Comparison of ENCODE assay signal across 8 mouse cellular contexts in genomic region chr12:78906707-78907162, GRCm38 (mm10). TPM values are rescaled to one million over a fixed set of nuclear protein-coding genes. Genes with fewer than 3 reads are reported as not detected.
DNase-seq lines count a peak whose midpoint lies in the region; ATAC-seq and TF ChIP-seq lines count a peak whose summit lies in the region.

Plek2 (minus strand) TSS chr12:78906964.

- H3K27ac ChIP-seq in forebrain, embryonic 15.5 days (replicated peaks): no peak within 1 kb of the TSS
- H3K27ac ChIP-seq in intestine, embryonic 14.5 days (ENCODE audit: low read depth): no peak within 1 kb of the TSS
- peak within 1 kb of the TSS; percentile 75 for H3K27ac ChIP-seq in liver, embryonic 15.5 days (replicated peaks)
- no peak within 1 kb of the TSS for H3K27ac ChIP-seq in neural tube, embryonic 11.5 days (ENCODE audit: low read depth, low read length)
- no peak within 1 kb of the TSS for H3K27ac ChIP-seq in thymus, adult 2 months (ENCODE audit: control insufficient read depth, insufficient read depth, low read length)

- no peaks in the 10 kb centered on the region for H3K36me3 ChIP-seq in forebrain, embryonic 15.5 days
- H3K36me3 ChIP-seq in intestine, embryonic 14.5 days (ENCODE audit: control insufficient read depth, insufficient read depth, low read length): no peaks in the 10 kb centered on the region
- no peaks in the 10 kb centered on the region; the same call in none of the 2 replicates for H3K36me3 ChIP-seq in liver, embryonic 15.5 days (replicated peaks)
- H3K36me3 ChIP-seq in neural tube, embryonic 11.5 days (ENCODE audit: control insufficient read depth, insufficient read depth, low read length): no peaks in the 10 kb centered on the region
- H3K36me3 ChIP-seq in thymus, adult 2 months (ENCODE audit: control insufficient read depth, insufficient read depth, low read length): no peaks in the 10 kb centered on the region

- H3K9ac ChIP-seq in forebrain, embryonic 15.5 days (replicated peaks): peak within 1 kb of the TSS; percentile 40
- peak within 1 kb of the TSS; percentile 43; the same call in 1 of the 2 replicates for H3K9ac ChIP-seq in intestine, embryonic 14.5 days (ENCODE audit: low read length)
- peak within 1 kb of the TSS; percentile 83 for H3K9ac ChIP-seq in liver, embryonic 15.5 days
- H3K9ac ChIP-seq in neural tube, embryonic 11.5 days (ENCODE audit: low read length): peak within 1 kb of the TSS; percentile 38

- H3K4me2 ChIP-seq in forebrain, embryonic 15.5 days (replicated peaks): peak within 1 kb of the TSS; percentile 91
- peak within 1 kb of the TSS; percentile 82 for H3K4me2 ChIP-seq in intestine, embryonic 14.5 days (ENCODE audit: low read length)
- H3K4me2 ChIP-seq in liver, embryonic 15.5 days: peak within 1 kb of the TSS; percentile 83
- peak within 1 kb of the TSS; percentile 78 for H3K4me2 ChIP-seq in neural tube, embryonic 11.5 days (ENCODE audit: low read depth)

- peak; percentile 35; the same call in 1 of the 2 replicates for ATAC-seq in forebrain, embryonic 15.5 days (replicated peaks)
- peak; percentile 73 for ATAC-seq in intestine, embryonic 14.5 days (replicated peaks; ENCODE audit: low FRiP score, low TSS enrichment, low read depth)
- peak; percentile 41 for ATAC-seq in liver, embryonic 15.5 days (ENCODE audit: insufficient read depth)
- no peak for ATAC-seq in neural tube, embryonic 11.5 days (ENCODE audit: insufficient read depth, low FRiP score, low TSS enrichment)

- H3K4me1 ChIP-seq in forebrain, embryonic 15.5 days: peaks cover 12% of the 10 kb centered on the region
- H3K4me1 ChIP-seq in intestine, embryonic 14.5 days (replicated peaks; ENCODE audit: control insufficient read depth, insufficient read depth, low read length): peaks cover 9% of the 10 kb centered on the region; the same call in 1 of the 2 replicates
- peaks cover 65% of the 10 kb centered on the region for H3K4me1 ChIP-seq in liver, embryonic 15.5 days (replicated peaks)
- no peaks in the 10 kb centered on the region for H3K4me1 ChIP-seq in neural tube, embryonic 11.5 days (ENCODE audit: control insufficient read depth, insufficient read depth, low read length)
- peaks cover 8% of the 10 kb centered on the region for H3K4me1 ChIP-seq in thymus, adult 2 months (replicated peaks; ENCODE audit: control insufficient read depth, insufficient read depth, low read length)

- no peak for TF ChIP-seq POLR2A in thymus, adult 2 months (IDR thresholded peaks at IDR 0.05; ENCODE audit: control insufficient read depth, extremely low read depth, insufficient read depth, low read length, poor library complexity)

- peaks cover 49% of the 10 kb centered on the region for H3K27me3 ChIP-seq in forebrain, embryonic 15.5 days
- H3K27me3 ChIP-seq in intestine, embryonic 14.5 days (replicated peaks; ENCODE audit: control insufficient read depth, insufficient read depth, low read length): peaks cover 26% of the 10 kb centered on the region
- H3K27me3 ChIP-seq in liver, embryonic 15.5 days: 0 out of 2 replicates have a peak, but pooled peaks cover 29% of the 10 kb centered on the region
- H3K27me3 ChIP-seq in neural tube, embryonic 11.5 days (ENCODE audit: control insufficient read depth, insufficient read depth, low read length): peaks cover 21% of the 10 kb centered on the region
- H3K27me3 ChIP-seq in thymus, adult 2 months (ENCODE audit: control insufficient read depth, insufficient read depth, low read length): peaks cover 7% of the 10 kb centered on the region

- peak; percentile 76; the same call in 1 of the 2 replicates for TF ChIP-seq CTCF in thymus, adult 2 months (IDR thresholded peaks at IDR 0.05; ENCODE audit: borderline replicate concordance, control insufficient read depth, extremely low read depth, insufficient read depth, low read length, poor library complexity)

- whole genome bisulfite sequencing in forebrain, embryonic 15.5 days: 2% methylated on average over 38 of the region's 38 CpGs
- WGBS in intestine, embryonic 14.5 days: 3% methylated on average over 38 of the region's 38 CpGs
- 4% methylated on average over 38 of the region's 38 CpGs for WGBS in liver, embryonic 15.5 days (ENCODE audit: insufficient replicate concordance)
- WGBS in neural tube, embryonic 11.5 days: 1% methylated on average over 37 of the region's 38 CpGs
- WGBS in thymus, adult 2 months: 8% methylated on average over 38 of the region's 38 CpGs

- peak within 1 kb of the TSS; percentile 47 for H3K4me3 ChIP-seq in forebrain, embryonic 15.5 days
- peak within 1 kb of the TSS; percentile 44 for H3K4me3 ChIP-seq in intestine, embryonic 14.5 days (ENCODE audit: low read depth, low read length)
- peak within 1 kb of the TSS; percentile 82 for H3K4me3 ChIP-seq in liver, embryonic 15.5 days (replicated peaks)
- H3K4me3 ChIP-seq in neural tube, embryonic 11.5 days (ENCODE audit: low read depth, low read length): peak within 1 kb of the TSS; percentile 34
- H3K4me3 ChIP-seq in thymus, adult 2 months (ENCODE audit: control insufficient read depth, insufficient read depth, low read length): peak within 1 kb of the TSS; percentile 40

- peak; percentile 53 for DNase-seq in Muller cell, postnatal 12 days (ENCODE audit: inconsistent ontology term)
- peak; percentile 65 for DNase-seq in cerebellum, adult 11 months
- peak; percentile 82 for DNase-seq in intestine, embryonic 14.5 days (ENCODE audit: low spot score)
- DNase-seq in neural tube, embryonic 11.5 days (ENCODE audit: low spot score): peak; percentile 67
- DNase-seq in thymus, adult 2 months: peak; percentile 78
- no peak for DNase-seq in frontal cortex, postnatal 10 days (ENCODE audit: low spot score in 2 of 2)

- no peaks in the 10 kb centered on the region for H3K9me3 ChIP-seq in forebrain, embryonic 15.5 days
- H3K9me3 ChIP-seq in intestine, embryonic 14.5 days (ENCODE audit: control insufficient read depth, low read length): no peaks in the 10 kb centered on the region
- no peaks in the 10 kb centered on the region; the same call in 1 of the 2 replicates for H3K9me3 ChIP-seq in liver, embryonic 15.5 days (replicated peaks)
- H3K9me3 ChIP-seq in neural tube, embryonic 11.5 days (ENCODE audit: control insufficient read depth, low read length): no peaks in the 10 kb centered on the region

RNA-seq across cellular contexts. Expression of gene Plek2, which starts in this region (rescaled TPM):
- 0.50 and 0.66 TPM in 2 replicates for polyA plus RNA-seq in forebrain, embryonic 15.5 days (2015; fragmentation: Nextera tagmentation; extraction: Ambion mirVana)
- polyA plus RNA-seq in intestine, embryonic 14.5 days (2014; fragmentation: Nextera tagmentation; extraction: Ambion mirVana): 13.6 and 16.2 TPM in 2 replicates
- polyA plus RNA-seq in liver, embryonic 15.5 days (2015; fragmentation: Nextera tagmentation; extraction: Ambion mirVana): 41.4 and 46.1 TPM in 2 replicates
- polyA plus RNA-seq in neural tube, embryonic 11.5 days (2014; fragmentation: Nextera tagmentation; extraction: Ambion mirVana): 2.2 and 2.8 TPM in 2 replicates
- polyA plus RNA-seq in thymus, adult 2 months (2012; rRNA removed): 1.4 and 1.9 TPM in 2 replicates

Comparison
In these comparisons a context has a peak if more than half of its experiments do, and no peak if none do; other contexts are left out.
1. Peak in ATAC-seq, H3K4me3 ChIP-seq, H3K9ac ChIP-seq and H3K4me2 ChIP-seq in forebrain, embryonic 15.5 days; RNA of the gene not detected or under 1 TPM.
2. DNase-seq: peak in Muller cell, postnatal 12 days (single experiment), cerebellum, adult 11 months (single experiment), intestine, embryonic 14.5 days (single experiment), neural tube, embryonic 11.5 days (single experiment) and thymus, adult 2 months (single experiment); none in frontal cortex, postnatal 10 days (0 of 2).
3. Peak in every context shown above with its lines, with median percentiles within 50 percentile points of each other: H3K4me2 ChIP-seq, H3K4me3 ChIP-seq and H3K9ac ChIP-seq.